Mouse (Mus musculus): ENCODE data around the gene Itgb5.

Gene Itgb5

DNA sequence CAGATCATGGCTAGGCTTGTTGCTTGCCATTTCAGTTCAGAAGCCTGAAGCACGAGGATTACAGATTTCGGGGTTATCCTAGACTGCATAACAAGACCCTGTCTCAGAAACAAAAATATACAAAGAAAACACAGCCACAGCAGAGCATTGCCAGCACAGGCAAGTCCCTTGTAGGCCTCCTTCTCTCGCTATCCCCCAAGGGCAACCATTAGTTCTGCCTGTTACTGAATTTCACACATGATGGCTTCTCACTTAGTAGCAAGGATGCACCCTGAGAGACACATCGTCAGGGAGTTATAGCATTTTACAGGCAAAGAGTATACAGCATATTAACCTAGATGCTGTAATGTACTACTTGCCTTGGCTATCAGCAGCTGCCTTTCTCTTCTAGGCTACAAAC, 78.8 kb downstream of the Itgb5 start:
- DNase-seq (ENCODE audit: low spot score): no peak

DNA sequence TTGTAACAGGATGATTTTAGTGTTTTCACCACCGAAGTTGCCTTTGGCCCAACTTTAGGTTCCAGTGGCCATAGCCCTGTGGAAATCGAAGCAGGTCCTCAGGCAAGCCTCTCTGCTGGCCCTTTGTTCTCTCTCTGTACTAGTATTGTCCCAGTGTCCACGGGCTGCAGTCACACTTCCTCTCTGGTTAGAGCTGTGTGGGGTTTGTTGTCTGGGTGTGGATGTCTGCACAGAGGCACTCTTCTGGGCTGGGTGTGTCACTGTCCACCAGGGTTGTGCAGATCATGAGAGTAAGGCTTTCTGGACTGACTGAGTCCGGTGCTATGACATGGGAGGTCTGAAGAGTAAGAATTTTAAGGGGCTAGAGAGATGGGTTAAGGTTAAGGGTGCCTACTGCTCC, 85.5 kb downstream of the Itgb5 start:
- no peak for DNase-seq (ENCODE audit: low spot score)

DNA sequence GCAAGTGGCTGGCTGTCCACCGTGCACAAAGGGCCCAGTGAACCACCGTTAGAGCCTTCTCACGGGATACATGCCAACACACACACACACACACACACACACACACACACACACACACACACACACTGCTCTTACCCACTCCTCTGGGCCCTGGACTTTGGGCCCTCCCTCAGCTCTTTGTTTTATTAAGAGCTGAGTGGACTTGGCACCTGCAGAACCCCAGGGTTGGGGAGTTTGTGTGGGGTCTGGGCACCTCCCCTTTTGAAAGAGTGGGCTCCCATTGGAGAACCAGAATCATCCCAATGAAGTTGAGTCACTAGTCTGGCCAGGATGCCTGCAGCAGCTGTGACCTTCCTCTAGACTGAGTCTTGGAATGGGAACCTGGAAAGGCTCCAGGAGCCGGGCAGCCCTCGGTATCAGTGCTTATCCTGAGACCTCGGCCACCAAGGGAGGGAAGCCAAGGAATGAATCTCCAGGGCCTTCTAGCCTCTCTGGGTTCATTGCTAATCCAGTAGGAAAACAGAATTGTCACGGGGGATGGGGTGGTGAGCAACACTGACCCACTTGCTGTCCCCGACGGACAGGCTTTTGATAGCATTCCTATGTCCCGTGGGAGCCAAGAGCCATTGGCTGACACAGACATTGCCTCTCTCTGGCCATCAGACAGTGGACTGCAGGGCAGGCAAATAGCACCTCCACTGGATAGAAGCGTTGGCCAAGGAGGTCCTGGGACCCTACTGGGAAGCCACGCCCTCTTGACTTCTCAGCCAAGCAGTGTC, 87.2 kb downstream of the Itgb5 start:
- peak; percentile 75 for DNase-seq (ENCODE audit: low spot score)

DNA sequence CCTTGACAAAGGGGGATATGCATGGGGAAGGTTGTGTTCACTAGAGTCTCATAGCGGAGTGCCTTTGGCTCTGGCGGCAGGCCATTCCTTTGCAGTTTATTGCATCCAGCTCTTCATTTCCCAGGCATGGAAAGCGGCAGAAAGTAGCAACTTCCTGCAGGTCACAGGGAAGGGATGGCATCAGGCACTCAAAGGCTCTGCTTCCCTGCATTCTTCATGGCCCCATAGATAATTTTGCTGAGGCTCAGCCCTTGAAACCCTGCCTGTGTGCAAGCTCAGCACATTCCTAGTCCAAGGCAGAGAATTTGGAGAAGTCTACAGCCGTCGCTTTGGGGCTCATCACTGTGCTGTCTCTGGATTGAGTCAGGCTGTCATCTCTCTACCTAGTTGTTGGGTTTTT, 87.9 kb downstream of the Itgb5 start:
- DNase-seq (ENCODE audit: low spot score): no peak

DNA sequence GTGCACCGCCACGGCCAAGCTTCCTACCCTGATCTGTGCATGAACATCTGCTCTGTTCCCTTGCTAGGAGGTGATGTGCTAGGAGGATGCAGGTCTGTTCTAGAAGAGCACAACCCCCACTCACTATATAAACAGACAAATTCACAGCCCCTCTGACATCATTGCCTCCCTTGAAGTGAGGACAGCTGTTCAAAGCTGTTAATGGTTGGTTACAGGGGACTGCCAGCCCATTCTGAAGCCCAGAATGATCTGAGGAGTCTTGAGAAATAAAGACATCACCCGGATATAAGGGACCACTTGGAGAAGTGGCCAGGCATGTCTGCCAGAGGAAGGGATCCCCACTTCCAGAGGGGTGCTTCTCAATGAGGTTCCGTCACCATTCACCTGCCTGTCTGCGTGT, 88.5 kb downstream of the Itgb5 start:
- no peak for DNase-seq (ENCODE audit: low spot score)

DNA sequence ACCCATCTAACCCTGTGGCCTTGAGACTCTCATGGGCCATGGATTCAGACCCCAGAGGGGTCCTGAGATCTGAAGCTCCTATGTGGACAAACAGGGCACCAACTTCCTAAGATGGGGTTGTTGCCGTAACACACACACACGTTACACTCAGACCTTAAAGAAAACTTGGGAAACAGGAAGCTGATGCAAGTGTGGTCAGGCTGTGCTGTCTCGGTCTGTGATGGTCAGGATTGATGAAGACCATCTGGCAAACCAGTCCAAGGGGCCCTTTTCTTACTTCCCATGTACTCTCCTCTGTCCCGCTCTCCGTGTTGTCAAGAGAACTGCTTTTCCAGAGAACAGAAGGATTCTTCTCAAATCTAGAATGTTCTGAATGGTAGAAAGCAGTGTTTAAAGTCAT, 92.0 kb downstream of the Itgb5 start:
- DNase-seq (ENCODE audit: low spot score): no peak

DNA sequence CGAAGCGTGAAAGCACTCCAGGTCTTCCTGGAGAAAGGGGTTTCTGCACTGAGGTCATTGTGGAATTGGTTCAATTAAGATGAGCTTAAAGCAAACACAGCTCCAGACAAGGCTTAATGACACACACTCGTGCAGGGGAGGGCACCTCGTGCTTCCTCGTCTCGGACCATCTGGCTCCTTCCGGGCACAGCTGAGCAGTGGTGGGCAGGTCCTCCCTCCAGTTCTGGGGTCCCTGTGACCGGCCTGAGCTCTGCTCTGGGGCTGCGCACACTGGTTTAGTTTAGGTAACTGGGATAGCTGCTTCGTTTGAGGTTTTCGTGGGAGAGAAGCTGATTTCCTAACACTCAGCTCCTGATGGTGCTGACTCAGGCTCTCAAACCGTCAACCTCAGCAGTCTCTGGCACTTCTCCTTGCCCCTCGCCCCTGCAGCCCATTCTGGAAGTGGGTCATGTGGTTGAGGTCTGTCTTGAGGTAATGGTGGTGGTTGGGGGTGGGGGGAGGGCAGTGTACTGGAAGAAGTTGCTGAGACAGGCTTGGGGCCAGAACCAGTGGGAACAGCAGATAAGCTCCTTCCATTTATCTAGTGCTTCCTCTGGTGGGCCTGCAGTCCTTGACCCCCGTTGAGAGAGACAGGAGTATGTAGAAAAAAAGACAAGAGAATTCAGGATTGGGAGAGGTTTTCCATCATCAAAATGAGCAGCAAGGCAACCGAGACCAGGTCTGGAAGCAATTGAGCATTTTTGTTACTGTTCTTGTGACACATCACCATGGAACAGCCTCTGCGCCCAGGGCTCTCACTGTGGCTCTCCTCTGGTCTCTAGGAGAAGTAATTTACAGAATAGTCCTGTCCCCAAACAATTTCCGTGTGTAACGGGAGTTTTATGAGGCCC, 92.9 kb downstream of the Itgb5 start:
- no peak for DNase-seq (ENCODE audit: low spot score)

DNA sequence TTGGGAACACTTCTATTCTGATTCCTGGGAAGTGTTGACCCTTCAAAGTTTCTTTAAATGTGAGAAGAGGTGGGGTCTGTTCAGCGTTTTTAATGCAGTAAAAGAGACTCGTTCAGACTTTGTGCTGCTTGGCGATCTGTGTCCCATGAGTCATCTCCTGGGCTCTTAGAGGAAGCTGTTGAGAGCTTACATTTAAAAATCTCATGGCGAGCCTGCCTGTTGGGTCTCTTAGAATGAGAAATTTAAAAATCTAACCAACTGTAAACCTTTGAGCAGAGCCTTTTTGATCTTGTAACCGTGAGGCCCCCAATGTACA, 93.5 kb downstream of the Itgb5 start:
- DNase-seq (ENCODE audit: low spot score): no peak

DNA sequence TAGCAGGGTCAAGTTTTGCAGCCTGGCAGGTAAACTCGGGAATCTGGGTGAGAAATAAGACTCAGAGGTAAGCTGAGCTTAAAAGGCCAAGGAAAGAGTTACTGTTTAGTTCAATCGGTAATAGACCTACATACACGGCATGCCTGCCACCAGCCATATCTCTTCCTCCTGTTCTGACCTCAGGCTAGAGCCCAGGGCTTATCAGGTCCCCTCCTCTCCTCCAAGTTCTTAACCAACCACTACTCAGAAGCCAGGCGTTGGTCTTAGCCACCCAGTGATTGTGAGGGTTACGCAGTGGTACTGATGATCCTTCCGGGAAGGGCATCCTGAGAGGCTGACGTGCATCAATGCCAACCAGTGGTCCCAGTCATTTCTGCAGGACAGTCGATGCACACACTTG, 94.3 kb downstream of the Itgb5 start:
- no peak for DNase-seq (ENCODE audit: low spot score)

DNA sequence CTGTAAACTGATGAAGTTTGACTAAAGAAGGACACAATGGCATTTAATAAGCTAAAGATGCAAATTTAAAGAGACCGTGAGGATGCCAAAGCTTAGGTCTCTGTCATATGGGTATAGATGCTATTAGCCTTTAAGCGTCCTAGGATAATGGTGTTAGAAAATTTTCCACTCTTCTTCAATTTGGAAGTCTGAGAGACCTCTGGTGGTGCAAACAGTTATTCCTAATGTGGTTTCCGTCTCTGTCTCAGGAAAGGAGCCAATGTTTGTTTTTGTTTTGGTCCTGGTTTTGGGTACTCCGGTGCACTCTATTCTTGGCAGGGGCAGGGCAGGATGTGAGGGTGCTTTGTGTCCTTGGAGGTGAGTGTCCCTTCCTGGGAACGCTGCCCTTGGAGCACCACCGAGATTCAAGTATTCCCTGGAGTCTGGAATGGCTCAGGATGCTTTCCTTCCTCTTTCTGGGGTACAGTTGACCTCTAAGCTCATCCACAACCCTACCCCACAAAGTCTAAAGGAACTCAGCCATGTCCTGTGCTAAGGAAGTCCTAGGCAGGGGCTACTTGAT, 97.9 kb downstream of the Itgb5 start:
- no peak for DNase-seq (ENCODE audit: low spot score)

DNA sequence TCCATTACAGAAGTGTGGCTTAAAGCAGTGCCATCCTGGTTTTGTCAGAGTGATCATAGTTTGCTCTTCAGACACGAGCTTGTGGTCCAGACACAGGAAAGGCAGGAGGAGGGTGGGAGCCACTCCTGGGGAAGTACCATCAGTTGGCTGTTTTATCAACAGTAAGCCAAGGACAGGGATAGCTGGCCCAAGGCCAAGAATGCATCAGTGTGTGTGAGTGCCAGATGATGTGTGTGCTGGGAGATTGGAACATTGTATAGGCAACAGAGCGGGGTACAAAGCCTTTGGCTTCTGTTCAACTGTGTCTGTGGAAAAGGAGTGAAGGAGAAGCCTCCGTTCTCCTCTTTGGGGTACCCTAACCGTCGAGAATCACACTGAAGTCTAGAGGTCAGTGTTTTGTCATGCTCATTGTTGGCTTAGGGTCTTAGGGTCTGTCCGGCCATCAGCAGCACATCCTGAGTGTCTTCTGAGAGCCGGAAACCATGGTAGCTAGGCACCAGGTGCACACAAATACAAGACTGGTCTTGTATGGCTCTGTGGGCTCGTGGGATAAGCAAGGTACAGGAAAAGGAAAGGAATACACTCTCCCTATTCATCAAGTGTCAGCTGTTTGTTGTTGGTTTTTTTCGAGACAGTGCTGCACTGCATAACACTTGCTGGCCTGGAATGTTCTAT, 99.5 kb downstream of the Itgb5 start:
- DNase-seq (ENCODE audit: low spot score): no peak

DNA sequence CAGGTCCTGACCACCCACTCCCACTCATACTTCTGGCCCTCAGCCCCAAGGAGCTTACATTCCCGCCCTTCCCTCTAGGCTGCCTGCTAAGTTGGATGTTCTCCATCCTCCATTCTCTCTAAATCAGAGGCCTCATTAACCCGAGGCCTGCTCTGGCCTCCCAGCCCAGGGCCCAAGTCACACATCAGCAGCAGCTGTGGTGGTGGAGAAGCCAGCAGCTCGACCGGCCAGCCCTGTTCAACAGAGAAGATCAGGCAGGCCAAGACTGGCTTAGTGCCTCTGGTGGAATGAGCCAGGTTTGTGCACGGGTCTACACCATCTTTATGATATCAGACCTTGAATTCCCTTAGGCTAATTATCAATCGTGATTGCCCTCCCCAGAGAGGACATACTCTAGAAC, 101.3 kb downstream of the Itgb5 start:
- DNase-seq (ENCODE audit: low spot score): no peak

DNA sequence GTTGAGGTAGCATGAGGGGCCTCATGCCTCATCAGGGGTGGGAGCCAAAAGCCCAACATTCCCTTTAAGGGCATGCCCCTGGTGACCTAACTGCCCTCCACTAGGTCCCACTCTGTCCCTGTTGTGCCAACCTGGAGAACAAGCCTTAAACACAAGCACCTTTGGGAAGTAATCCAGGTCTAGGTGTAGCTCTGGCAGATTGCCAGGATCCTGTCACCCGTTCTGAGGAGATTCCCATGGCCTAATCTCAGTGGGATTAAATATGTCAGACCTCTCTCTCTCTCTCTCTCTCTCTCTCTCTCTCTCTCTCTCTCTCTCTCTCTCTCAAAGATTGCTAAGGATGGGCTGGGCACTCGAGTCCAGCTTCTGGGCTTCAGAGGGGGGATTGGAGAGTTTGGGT, 102.2 kb downstream of the Itgb5 start:
- DNase-seq (ENCODE audit: low spot score): no peak

DNA sequence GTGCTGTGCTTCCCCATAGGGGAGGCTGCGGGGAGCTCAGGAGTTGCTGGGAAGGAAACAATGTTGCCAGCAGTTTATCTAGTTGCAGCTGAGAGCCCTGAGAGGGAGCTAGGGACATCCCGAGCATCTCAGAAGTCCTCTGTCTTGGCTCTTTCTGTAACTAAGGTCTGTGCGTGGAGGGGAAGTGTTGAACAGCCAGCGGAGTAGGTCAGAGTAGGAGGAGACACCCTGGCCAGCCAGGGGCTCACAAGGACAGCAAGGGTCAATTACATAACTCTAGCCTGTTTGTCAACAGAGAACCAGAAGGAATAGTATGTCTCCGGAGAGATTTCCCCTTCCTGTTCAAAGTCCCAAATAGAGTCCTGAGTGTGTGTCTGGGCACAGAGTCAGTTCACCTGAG, 102.7 kb downstream of the Itgb5 start:
- peak; percentile 81 for DNase-seq (ENCODE audit: low spot score)

DNA sequence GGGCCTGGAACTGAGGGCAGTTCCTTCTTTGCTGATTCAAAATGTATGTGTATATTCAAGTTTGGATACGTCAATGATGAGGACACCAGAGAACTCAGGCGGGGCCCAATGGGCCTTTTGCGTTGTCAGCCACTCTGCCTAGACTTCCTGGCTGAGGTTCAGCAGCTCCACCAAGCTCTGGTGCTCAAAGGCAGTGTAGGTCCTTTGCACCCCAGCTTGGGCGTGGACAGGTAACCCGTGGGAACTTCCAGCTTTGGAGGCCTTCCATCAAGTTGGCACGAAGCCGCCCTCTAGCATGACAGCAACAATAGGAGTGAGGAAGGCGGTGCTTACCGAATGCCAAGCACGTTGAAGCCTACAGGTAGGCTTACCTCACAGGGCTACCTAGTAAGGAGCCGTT, 103.9 kb downstream of the Itgb5 start:
- DNase-seq (ENCODE audit: low spot score): no peak

DNA sequence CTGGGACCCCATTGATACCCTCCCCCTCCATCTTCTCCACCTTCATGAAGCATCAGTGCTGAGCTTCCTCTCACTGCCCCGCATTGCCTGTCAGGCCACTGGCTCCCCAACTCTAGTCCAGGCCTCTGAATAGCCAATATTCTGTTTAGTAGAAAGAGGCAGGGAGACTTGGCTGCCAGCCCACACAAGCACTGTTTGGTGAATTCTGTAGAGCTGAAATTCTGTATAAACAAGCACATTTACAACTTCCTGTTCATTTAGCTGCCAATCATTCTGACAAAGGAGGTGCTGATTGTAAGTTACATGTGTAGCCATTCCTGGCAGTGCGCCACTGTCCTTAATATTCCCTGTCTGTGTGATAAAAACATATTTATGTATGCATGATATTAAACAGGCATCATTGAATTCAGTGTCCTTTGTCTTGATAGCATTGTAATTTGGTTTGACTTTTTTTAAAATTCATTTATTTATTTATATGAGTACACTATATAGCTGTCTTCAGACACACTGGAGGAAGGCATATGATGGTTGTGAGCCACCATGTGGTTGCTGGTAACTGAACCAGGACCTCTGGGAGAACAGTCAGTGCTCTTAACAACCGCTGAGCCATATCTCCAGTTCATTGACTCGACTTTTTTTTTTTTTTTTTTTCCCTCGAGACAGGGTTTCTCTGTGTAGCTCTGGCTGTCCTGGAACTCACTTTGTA, 105.4 kb downstream of the Itgb5 start:
- DNase-seq (ENCODE audit: low spot score): no peak

DNA sequence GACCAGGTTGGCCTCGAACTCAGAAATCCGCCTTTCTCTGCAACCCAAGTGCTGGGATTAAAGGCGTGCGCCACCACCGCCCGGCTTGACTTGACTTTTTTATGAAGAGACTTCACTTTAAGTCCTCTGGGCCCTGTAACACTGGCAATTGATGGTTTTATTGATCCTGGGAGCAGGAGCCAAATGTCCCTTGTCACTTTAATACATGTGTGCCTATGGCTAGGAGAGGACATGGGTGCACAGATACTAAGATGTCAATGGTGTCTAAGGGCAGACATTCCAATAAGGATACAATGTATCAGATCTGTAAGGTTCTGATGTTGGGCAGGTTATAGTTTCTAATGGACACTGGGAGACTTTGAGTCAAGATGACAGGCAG, 105.9 kb downstream of the Itgb5 start:
- DNase-seq (ENCODE audit: low spot score): no peak

DNA sequence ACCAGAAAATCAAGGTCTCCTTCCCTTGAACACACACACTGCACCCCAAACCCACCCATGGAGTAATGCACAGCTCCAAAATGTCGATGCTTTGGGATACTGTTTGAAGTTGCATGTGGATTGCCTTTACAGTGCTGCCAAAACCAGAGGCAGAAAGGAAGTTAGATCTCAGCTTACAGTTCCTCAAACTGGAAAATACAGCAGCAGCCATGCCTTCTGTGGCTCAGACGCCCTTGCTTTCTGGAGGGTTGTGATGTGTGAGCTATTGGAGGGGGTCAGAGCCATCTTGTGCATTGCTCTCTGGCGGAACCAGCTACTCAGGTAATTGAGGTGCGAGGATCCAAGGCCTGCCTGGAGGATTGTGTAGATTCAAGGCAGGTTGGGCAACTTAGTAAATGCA, 107.4 kb downstream of the Itgb5 start:
- no peak for DNase-seq (ENCODE audit: low spot score)

DNA sequence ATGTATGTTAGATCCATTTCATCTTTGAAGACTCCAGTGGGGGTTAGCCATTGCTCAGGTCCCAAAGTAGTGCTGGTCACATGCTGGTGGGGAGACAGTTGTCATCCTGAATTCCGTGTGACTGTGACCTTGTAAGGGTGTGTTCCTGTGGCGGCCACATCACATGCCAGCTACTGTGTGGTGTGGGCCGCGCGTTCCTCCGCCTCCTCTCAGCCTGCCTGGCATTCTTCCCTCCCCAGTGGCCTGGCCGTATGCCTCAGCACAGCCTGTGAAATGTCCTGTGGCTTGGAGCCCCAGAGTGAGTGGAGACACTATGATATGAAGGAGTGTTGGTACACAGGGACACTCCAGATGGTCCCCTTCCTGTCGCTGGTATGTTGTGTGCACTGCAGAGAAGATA, 108.1 kb downstream of the Itgb5 start:
- DNase-seq (ENCODE audit: low spot score): peak; percentile 63

DNA sequence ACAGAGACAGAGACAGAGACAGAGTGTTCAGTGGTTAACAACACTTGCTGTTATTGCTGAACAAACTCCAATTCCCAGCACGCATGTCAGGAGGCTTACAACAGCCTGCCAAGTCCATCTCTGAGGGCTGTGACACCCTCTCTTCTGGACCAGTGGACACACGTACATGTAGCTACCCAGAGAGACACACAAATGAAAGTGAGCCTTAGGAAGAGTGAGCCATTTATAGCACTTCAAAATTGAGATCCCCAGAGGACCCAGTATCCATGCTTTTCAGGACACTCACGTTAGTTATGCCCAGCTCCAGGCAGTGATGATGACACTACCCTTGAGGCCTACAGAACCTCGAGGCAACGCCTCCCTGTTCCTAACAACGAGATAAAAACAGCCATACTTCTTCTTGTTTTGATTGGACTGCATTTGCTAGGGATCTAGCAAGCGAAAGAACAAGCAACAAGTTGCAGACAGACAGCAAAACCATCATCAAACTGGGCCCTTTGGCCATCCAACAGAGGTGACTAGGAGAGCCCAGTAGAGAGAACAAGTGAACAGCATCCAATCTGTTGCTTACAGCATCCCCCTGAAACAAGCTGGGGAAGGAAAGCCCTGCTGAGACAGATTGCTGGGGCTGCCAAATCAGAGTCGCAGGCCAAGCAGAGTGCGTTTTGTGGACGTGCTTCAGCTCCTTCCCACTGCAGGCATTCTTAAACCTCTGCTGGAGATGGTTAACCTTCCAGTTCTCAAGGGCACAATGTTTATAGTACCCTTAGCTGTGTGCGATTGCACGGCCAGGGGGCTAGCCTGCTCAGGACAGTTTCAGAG, 109.1 kb downstream of the Itgb5 start:
- no peak for DNase-seq (ENCODE audit: low spot score)

DNA sequence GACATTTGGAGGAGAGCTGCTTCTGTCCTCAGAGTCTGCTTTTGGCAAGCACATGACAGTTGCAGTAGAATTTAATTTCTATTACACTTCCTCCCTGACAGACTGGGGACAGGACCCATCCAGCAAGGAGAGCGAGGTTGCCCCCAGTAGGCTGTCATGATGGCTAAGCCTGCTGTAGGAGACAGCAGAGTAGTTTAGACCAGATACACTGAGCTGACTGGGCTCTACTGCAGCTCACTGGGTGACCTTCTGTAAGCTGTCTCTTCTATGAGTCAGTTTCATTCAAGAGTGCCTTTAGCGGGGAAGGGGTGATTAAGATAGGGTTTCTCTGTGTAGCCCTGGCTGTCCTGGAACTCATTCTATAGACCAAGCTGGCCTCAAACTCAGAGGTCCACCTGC, 109.7 kb downstream of the Itgb5 start:
- no peak for DNase-seq (ENCODE audit: low spot score)

Measured in testis, postnatal 14 days (tissue).